Mouse (Mus musculus): Measurements from ENCODE around the gene Rbm5.

Rbm5 gene

DNA sequence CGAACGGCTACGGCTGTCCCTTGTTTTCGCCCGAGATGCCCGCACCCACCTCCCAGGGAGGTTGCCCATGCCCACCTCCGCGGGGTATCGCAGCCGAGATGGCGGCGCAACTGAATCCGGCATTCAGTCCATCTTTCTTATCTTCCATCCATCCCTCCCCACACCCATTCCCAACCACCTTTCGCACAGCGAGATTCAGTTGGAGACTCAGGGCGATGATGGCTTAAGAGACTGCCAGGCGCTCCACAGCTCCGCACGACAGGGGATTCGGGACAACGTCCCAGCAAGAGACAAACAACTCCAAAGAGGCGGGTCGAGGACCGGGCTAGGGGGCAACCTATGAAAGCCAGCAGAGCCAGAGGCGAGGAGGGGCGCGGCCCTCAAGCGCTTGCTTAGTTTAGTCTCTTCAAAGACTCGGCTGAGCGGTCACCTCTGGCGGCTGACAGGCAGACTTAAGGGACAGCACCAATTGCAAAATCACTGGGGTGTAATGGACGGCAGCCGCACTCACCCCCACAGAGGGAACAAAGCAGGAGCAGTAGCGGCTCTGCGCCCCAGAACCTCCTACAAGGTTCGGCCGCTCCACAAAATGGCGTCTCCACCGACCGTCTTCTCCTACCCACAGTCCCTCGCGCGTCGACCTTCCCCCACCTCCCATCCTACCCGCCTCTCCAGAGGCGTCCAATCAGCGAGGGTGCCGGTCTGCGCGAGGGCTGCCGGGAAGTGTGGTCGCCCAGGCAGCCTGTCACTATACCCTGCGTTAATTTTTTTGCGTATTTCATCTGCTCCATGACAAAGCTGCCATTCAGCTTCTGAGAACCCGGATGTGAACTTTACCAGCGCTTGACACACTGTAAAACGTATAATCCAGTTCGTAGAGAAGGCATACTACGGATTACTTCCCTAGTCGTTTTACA is at the start of gene Rbm5:
Rbm5 (minus strand) TSS at position 623 of the 917 bp plus-strand sequence.
- peak; percentile 67 for DNase-seq (ENCODE audit: low spot score)

DNA sequence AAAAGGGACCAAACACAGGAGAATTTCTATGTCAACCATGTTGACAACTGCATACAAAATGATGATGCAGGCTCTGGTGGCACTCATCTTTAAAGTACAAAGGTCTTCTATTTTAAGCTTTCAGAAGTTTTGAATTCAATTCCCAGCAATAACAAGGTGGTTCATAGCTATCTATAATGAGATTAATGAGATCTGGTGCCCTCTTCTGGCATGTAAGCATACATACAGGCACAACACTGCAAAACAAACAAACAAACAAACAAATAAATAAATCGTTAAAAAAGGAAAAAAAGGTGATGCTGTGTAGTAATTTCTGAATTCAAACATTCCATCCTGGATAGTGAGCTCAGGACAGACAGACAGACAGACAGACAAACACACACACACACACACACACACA is 41.3 kb upstream of the Rbm5 start:
- no peak for DNase-seq (ENCODE audit: low spot score)

DNA sequence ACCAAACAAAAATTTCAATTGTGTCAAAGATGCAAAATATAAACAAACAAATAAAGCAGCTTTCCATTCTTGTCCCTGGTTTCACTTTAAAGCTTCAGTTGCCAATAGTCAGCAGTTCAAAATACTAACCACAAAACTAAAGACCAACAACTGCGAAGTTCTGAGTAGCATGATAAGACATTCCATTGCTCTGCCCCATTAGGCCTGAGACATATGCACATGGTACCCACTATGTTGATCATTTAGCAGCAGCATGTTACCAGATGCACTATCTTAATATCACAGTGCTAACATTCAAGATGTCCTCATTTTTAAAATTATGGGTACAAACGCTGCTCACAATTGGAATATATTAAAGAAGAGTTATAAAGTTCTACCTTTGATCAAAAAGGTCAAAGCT is 40.2 kb upstream of the Rbm5 start:
- DNase-seq (ENCODE audit: low spot score): no peak

DNA sequence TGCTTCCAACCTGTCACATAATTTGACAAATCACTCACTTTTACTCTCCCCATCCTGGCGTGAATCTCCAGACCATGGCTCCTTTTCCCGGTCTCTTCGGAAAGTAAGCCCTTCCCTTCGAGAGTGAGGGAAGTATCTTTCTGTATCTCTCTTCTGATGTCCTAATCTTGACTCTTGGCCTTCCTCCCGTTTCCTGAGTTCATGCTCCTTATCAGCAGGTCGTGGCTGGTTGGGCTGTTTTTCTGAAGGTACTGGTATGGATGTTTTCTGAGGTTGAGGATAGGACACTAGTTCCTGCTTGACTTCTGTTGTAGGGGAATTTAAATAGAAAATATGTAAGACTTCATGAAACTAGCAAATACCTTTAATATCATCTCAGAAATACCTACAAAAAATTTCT is 20.9 kb upstream of the Rbm5 start:
- no peak for DNase-seq (ENCODE audit: low spot score)

DNA sequence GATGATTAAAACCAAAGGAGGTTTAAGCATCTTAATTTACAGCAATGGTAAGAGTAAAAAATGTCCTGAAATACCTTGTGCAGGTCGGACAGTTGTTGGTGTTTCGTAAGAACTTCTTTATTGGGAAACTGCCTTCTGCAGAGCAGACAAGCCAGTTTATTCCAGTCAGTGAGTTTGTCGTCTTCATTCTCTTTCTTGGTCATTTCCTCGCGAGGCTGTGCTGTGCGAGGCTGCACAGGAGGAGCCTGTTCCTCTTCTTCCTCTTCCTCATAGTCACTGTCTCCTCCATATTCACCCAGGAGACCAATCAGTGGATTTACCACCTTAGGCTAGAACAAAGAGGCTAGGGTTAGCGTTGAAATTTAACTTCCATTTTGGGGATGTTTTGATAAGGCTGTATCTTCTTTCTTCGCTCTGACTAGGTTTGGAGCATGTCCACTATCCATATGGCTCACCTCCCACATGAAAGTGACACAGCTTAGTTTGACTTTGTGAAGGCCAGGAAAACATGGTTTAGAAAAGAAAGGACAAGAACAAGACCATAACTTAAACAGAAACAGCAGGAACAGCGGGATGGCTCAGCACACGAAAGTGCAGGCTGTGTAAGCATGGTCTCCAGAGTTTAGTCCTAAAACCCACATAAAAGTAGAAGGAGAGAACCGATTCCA is 11.9 kb upstream of the Rbm5 start:
- no peak for DNase-seq (ENCODE audit: low spot score)

DNA sequence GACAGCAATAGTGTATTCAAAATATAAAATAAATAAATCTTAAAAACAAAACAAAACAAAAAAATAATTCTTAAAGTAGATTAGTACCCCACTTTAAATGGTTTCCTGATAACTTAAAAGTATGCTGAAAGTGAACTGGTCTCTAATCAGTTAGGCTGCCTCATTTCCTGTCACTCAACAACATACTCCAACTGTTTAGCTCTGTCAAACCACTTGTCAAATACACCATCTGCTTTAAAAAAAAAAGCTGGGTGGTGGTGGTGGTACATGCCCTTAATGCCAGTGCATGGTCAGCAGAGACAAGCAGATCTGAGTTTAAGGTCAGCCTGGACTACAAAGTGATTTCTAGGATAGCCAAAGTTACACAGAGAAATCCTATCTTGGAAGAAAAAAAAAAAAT is 6.0 kb upstream of the Rbm5 start:
- no peak for DNase-seq (ENCODE audit: low spot score)

DNA sequence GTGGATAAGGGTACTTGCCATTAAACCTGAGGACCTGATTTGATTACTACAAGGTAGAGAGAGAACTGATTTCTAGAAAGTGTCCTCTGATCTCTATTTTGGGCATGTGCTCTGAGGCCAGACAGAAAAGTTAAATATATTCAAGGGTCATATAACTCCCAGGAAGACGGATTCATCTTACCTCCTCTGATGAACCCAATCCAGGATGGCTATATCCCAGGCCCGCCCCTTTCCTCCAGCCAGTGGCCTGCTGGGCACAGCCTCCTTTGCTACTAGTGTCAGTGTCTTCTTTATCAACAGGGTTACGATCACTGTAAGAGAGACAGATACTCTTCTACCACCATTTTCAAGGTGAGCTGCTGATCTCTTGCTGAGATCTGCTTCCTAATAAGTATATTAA is 3.6 kb upstream of the Rbm5 start:
- DNase-seq (ENCODE audit: low spot score): no peak

DNA sequence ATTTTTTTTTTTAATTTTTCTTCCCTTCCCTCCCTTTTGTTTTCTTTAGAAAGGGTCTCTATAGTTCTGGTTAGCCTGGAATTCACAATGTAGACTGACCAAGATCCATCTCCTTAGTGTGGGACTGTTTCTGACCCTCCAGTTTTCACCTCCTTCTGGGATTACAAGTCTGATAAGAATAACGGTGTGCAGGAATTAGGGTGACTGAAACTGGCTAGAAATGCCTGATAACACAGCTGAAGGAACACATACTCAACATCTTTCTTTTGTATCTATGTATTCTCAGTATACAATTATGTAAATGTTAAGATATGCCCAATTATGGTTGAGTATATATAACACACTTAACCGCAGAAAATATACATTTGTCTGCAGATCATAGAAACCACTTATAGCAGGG is 986 bp upstream of the Rbm5 start:
- no peak for DNase-seq (ENCODE audit: low spot score)

DNA sequence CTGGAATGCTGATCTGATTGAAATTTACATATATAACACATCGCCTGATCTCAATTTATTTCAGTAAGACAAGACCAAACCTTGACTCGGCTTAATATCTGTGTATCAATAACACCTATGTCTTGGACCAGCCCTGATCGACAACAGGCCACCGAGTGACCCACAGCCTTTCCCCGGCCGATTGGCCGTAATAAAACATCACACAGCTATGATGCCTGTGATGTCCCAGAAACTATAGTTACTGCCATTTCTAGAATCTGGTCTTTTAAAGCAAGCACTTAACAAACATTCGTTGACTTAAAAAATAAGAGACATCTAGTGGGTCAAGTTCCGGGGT is 791 bp downstream of the Rbm5 start:
- DNase-seq (ENCODE audit: low spot score): no peak

DNA sequence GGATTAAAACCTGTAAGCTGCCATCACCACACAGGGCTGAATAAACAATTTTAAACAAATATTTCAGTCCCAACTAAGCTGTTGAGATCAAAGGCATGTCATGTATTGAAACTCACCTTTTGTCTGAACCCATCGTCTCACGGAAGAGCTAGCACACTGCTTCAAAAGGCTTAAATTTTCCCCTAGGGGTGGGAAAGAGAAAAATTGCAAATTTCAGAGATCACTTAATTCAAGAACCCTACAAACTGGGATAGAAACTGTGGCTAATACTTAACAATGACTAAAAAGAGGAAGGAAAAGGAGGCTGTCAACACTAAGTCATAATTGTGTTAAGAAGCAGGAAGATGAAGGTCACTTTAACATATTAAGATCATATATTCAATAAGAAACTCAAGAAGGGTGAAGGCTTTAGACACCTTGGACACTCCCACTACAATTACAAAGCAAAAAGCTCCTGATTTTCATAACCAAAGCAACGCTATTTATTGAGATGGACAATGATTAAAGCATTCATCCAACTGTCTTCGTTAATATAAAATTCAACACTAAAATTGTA is 1.3 kb downstream of the Rbm5 start:
- DNase-seq (ENCODE audit: low spot score): no peak

DNA sequence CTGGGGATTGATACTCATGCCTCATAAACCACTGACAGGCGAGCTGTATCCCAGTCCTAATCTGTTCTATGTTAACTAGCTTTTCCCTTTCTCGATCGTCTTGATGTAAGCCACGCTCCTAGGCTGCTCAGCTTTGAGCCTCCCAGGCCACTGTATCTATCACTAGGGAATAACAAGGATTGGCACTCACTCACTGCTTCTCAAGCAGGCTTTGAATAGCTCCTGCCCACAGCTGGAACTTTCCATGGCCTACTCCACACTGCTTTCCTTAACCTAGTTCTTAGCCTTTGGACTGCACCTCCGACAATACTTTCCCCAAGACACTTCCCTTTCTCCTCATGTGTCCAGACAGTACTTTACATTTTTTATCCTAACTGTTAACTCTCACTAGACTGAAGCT is 1.9 kb downstream of the Rbm5 start:
- no peak for DNase-seq (ENCODE audit: low spot score)

DNA sequence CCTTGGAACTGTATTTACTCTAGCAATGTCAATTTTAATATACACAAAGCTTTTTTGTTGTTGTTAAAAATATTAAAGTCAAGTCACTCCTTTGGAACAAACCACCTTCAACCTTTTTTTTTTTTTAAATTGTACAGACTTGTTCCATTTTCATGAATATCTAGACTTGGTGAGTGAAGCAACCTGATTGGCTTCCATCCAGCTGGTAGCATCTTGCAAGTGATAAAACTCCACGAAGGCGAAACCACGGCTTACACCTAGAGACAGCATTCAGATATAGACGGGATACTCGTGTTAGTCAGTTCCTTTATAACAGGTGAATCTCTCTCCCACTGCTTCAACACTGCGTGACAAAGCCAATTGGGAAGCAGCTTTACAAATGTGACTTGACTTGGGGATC is 11.2 kb downstream of the Rbm5 start:
- no peak for DNase-seq (ENCODE audit: low spot score)

DNA sequence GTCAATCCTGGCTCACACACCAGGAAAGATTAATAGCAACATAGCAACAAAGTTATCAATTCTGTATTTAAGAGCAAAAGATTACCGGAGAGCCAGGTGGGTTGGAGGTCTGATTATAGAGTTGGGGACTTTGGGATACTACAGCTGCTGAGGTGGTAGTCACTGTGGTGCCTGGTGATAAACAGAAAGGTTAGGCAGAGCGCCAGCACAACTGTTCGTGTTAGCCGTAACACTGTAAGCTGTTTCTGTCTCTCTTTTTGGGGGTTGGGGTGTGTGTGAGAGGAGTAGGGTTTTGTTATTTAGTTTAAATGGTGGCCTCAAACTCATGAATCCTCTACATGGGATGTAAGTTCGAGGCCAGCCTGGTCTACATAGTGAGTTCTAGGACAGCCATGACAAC is 20.4 kb downstream of the Rbm5 start:
- DNase-seq (ENCODE audit: low spot score): no peak

DNA sequence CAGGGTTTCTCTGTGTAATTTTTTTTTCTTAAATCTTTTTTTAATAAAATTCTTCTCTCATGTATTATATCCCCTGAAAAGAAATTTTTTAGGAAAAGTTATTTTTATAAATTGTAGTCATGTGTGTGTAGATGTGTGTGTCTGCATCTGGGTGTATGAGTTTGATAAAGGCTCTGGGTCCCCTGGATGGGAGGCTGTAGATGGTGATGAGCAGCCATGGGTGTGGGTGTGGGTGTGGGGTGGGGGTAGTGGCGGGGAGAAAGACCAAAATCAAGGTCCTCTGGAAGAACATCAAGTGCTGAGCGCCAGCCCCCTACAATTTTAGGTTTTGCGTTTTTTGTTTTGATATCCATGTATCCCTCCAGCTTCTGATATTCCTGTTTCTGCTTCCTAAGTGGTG is 22.7 kb downstream of the Rbm5 start:
- no peak for DNase-seq (ENCODE audit: low spot score)

DNA sequence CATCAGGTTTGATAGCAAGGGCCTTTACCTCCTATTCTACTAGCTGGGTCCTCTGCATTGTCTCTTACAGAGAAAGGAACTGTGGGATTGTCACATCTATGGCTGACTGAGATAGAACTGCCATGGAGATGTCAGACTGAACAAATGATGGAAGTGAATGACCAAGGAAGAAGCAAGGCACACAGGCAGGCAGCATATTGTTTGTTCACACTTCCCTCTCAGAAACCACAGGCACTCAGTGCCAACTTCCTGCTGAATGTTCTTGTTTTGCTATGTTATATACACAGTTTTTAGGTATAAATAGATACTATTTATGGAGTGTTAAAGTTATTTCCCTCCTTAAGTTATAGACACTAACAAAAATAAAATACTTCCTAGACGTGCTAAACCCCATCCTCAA is 23.5 kb downstream of the Rbm5 start:
- no peak for DNase-seq (ENCODE audit: low spot score)

DNA sequence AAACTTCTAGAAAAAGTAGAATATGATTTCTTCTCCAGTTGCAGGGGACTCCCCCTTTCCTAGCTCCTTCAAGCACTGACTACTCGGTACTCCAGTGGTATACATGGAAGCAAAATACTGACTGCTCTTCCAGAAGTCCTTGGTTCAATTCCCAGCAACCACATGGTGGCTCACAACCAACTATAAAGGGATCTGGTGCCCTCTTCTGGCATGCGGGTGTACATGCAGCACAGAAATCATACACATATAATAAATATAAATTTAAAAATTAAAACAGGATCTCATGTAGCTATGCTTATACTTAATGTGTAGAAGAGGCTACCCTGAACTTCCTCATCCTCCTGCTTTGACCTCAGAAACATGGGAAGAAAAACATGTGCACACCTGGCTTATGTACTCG is 24.1 kb downstream of the Rbm5 start:
- DNase-seq (ENCODE audit: low spot score): no peak

DNA sequence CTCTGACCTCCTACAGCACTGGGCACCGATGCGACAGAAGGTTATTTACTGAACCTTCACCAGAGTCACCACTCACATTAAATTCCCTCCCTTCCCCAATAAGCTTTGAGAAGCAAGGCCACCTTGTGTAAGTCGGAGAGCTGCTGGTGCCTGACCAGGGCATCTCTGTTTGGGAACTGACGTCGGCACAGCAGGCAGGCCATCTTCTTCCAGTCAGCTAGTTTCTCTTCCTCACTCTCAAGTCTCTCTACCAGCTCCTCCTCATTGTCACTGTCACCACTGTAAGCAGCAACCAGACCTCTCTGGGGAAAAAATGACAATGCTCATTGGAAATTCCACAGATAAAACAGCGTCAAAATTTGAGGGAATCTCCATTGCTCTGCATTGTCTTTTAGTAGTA is 26.7 kb downstream of the Rbm5 start:
- DNase-seq (ENCODE audit: low spot score): no peak

DNA sequence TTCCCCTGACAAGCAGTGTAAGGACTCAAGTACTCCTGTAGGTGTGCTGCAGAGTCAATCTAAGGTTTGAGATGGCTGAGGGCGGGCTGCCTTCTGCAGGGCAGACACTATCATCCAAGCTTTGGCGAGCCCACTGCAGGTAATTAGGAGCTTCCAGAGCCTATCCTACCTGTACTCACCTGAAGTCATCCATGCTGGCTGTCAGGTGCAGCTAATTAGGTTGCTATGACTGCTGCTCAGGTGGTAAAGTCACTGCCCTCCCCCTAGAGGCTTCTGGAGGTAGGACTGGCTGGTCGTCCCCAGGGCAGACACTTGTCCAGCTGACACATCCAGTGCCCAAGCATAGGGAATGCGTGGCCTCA is 32.0 kb downstream of the Rbm5 start:
- no peak for DNase-seq (ENCODE audit: low spot score)

DNA sequence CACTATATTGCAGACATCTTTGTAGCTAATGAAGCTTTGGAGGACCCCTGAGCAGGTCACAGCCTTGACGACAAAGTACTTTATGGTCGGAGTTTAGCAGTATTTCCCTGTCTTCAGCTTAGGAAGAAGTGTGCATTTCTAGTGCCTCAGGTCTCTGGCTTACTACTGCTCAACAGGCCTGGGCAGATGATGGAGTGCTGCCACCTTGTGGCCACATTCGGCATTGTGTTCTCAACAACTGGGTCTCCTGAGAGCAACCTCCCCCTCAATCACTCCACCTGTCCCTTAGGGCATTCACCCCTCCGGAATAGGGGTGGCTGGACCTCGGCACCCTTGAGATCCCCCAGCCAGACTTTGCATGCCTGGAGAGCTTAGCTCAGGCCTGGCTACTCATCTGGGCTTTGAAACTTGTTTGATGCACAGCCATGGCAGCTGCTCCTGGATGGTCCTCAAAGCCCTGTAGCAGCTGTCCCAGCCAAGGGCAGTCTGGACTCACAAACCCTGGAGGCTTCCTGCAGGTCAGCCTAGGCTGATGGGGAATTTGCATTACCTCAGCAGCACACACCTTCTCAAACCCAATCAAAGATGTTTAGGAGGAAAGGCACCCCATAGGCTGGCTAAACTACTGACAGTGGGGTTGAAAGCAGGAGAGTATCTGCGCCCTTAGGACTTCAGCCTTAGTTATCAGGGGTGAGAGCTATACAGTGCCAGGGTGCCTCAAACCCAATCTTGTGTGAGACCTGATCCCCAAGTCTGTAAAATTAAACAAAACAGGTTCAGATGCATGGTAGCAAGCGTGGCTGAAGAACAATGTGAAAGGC is 32.6 kb downstream of the Rbm5 start:
- peak; percentile 90 for DNase-seq (ENCODE audit: low spot score)

DNA sequence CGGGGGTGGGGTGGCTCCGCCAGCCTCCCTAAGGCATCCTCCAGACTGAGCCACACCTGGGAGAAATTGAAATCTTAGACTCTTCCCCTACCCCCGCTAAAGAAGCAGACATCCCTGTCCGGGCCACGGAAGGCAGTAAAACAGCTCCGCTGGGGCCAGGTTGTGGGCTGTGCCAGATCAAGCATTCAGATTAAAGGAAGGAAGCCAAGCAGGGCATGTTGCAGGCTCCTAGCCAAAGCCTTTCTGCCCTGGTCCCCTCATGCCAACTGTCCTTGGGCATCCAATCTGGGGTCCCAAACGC is 34.7 kb downstream of the Rbm5 start:
- no peak for DNase-seq (ENCODE audit: low spot score)

DNA sequence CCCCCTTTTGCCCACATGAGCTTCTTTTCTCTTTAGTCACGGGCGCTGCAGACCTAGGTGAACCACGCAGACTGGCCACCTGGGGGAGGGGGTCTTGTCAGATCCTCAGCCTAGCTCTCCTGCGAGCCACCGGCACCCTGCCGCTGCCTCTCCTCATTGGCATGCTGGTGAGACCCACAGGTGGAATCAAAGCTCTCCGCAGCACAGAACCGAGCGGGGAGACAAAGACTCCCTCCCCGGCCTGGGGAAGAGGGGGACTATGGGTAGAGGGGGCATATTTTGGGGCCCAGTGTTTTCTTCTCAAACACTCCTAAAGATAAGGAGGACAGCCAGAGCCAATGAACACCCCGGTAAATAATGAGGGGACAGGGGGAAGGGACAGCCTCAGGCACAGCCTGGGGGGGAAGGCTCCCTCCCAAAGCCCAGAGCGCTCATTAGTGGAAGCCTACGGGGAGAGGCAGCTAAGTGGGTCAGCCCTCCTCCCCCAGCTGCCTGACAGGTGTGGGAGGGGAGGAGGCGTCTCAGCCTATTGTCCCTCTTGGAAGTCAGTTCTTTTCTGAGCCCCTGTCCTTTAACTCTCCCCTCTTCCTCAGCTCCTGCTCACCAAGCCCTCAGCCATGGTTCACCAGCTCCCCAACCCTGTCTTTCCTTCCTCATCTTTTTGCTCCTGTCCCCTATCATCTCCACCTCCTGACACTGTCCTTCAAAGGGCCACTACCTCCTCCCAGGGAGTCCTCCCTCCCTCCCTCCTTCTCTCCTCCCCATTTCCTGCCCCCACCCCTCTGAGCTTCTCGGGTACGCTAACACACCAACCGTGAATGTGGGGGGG is 35.2 kb downstream of the Rbm5 start:
- no peak for DNase-seq (ENCODE audit: low spot score)

DNA sequence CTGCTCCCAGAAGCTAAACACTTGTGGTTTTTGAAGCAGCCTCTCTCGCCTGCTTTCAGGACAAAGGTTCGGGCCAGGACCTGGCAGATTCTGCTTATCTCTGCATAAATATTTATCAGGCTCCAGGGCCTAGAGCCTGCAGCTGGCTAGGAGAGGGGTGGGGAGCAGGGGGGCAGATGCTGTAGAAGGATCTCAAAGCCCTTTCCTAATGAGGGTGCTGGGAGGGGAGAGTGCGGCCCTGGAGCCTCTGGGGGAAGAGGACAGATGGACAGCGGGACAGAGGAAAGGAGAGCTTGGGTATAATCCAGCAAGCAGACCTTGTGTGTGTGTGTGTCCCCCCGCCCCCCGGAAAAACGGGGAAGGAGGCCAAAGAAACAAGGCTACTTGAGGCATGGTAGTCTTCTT is 36.2 kb downstream of the Rbm5 start:
- no peak for DNase-seq (ENCODE audit: low spot score)

Measured in ovary, postnatal 10 days (tissue).